Mouse (Mus musculus): ENCODE measurements around the gene Duxf3.

Duxf3 gene

GRCm38 (mm10) chr10:58223972-58224805 is 8.3 kb downstream of the Duxf3 start:
- DNase-seq (ENCODE audit: inconsistent age in 2 of 2, low spot score in 1 of 2), result peak; percentile 70 to 78

- DNase-seq (ENCODE audit: inconsistent age in 2 of 2, low spot score in 1 of 2), result peak in 1 of 2 experiments; percentile 36
Observed at GRCm38 (mm10) chr10:58223161-58223560, 9.3 kb downstream of the Duxf3 start.

DNA sequence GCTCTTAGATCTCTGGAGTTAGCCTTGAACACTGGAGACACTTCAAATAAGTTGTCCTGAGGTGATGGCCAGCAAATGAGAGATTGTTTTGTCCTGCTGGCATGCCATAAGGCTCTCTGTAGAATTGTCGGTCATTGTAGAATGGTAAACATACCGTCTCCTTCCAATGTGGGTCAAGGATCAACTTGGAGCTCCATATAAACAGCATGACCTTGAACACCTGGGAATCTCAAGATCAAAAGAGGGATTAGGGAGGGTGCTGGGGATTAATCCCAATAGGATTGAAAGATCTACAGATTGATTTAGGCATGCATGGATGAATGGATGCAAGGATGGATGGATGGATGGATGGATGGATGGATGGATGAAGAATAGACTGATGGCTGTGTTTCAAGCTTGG is 10.9 kb downstream of the Duxf3 start:
- DNase-seq (ENCODE audit: inconsistent age in 2 of 2, low spot score in 1 of 2), result peak in 1 of 2 experiments; percentile 76

DNA sequence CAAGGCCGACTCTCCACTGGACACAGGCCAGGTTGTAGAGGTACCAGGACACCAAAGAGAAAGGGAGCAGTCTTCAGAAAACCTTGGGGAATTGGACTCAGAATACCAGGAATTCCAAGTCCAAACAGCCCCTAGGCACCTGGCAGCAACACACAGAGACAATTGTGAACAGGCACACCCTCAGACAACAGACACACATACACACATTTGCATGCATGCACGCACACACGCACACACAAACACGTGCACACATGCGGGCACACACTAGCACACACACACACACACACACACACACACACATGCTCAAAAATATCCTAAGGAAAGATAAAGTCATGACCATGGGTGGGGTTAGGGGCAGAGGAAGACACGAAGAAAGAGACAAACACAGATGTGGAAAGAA is 11.7 kb downstream of the Duxf3 start:
- peak in 1 of 2 experiments; percentile 26 for DNase-seq (ENCODE audit: inconsistent age in 2 of 2, low spot score in 1 of 2)

DNA sequence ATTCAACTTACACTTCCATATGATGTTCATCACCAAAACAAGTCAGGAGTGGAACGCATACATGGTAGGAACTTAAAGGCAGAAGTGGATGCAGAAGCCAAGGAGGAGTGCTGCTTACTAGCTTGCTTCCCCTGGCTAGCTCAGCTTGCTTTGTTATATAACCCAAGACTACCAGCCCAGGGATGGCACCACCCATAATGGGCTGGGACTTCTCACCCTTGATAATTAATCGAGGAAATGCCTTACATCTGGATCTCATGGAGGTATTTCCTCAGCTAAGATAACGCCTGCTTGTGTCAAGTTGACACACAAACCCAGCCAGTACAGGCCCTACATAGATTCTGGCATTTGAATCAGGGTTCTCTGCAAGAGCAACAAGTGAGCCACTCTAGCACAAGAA is 15.1 kb downstream of the Duxf3 start:
- peak in 1 of 2 experiments; percentile 46 for DNase-seq (ENCODE audit: inconsistent age in 2 of 2, low spot score in 1 of 2)

DNA sequence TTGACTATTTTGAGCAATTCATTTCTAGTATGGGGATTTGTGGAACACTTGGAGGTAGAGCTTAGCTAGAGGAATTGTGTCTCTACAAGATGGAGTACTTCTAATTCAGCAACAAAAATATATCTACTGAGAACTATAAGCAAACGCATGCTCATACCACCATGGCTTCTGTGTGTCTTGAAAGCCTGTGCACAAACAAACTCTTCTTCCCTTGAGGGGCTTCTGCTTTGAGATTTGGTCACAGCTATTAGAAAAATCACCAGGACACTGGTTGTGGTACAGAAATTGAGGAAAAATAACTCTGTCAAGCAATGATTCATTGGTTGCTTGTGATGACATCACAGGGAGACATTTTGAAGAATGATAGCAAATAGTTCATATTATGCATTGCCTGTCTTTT is 17.1 kb downstream of the Duxf3 start:
- peak in 1 of 2 experiments; percentile 29 for DNase-seq (ENCODE audit: inconsistent age in 2 of 2, low spot score in 1 of 2)

- DNase-seq (ENCODE audit: inconsistent age in 2 of 2, low spot score in 1 of 2), result peak in 1 of 2 experiments; percentile 35
Observed at GRCm38 (mm10) chr10:58214934-58215333, 17.5 kb downstream of the Duxf3 start.

- DNase-seq (ENCODE audit: inconsistent age in 2 of 2, low spot score in 1 of 2), result no peak
Observed at GRCm38 (mm10) chr10:58214497-58214896, 18.0 kb downstream of the Duxf3 start.

DNA sequence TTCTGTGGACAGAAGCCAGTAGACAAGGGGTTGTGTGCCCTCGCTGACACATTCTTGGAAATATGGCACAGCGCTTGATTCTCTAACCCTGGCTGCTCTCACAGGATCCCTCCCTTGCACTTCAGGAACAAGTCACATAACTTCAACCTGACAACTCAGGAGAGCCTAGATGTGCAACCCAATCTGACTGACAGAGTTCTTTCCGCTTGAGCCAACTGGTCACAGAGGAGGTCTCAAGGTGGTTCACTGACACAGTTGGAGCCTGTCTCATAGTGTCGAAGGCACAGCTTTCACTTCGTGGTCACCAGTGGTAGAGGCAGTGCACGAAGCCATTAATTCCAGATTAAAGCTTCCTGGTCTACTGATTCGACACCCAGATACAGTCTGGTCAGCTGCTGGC is 20.2 kb downstream of the Duxf3 start:
- DNase-seq (ENCODE audit: inconsistent age in 2 of 2, low spot score in 1 of 2), result peak in 1 of 2 experiments; percentile 30

DNA sequence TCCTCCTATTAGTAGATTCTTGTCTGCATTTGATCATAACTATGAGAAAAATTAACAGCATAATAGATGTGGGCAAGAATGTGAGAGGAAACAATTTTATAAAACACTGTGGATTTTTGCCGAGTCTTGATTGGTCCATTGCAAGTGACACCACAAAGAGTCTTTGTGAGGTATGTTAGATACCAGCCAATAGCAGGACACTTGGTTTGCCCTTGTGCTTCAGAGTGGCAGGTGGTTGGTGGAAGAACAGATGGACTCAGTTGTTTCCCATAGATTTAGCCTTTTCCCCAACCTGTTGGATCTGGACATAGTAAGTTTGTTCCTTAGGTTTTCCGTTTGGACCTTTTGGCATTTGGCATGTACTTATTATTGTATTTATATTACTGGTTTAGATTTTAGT is 21.3 kb downstream of the Duxf3 start:
- peak in 1 of 2 experiments; percentile 35 for DNase-seq (ENCODE audit: inconsistent age in 2 of 2, low spot score in 1 of 2)

DNA sequence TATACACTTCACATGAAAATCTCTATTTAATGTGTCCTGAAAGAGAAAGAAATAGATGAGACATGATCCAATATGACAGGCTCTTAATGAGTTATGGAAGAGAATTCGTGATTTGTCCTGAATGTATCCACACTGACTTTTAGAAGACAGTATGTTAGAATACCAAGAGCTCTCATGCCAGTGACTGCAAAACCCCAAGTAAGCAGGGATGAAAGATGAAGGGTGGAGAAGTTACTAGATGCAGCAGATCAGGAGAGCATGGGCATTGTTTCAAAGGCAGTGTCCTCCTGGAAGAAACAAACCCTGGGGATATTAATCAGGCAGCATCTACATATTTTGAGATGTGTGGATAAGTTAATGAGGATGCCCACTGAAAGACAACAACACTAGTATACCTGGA is 22.0 kb downstream of the Duxf3 start:
- no peak for DNase-seq (ENCODE audit: inconsistent age in 2 of 2, low spot score in 1 of 2)

GRCm38 (mm10) chr10:58209710-58210467 is 22.6 kb downstream of the Duxf3 start:
- peak in 1 of 2 experiments; percentile 30 for DNase-seq (ENCODE audit: inconsistent age in 2 of 2, low spot score in 1 of 2)

GRCm38 (mm10) chr10:58206639-58207404 is 25.7 kb downstream of the Duxf3 start:
- DNase-seq (ENCODE audit: inconsistent age in 2 of 2, low spot score in 1 of 2), result no peak

DNA sequence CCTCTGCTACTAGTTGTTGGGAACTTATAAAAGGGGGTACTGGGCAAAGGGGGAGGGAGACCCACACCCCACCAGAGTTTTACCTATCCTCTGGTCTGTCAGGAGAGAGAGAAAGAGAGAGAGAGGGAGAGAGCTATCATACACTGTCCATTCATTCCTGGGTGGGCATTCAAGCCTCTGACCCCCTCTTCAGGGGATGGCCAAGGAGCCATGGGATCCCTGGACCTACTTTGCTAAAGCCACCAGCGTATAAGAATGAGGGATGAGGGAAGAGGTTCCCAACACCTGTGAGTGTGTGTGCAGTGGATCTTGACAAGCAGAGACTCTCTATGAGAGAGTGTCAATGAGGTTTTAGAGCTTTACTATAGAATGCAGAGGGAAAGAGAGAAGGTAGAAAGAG is 26.5 kb downstream of the Duxf3 start:
- no peak for DNase-seq (ENCODE audit: inconsistent age in 2 of 2, low spot score in 1 of 2)
